Mouse (Mus musculus) liver, adult 2 months (tissue): ENCODE data around the gene Rps6kb2.
"Not testable (repeated sequence)": the region's sequence is repeated elsewhere in the genome, so short reads cannot be mapped to it uniquely, and the experiment has no call there.

Experiments
- CTCF ChIP-seq: fragments of 200-500 bp; IDR thresholded peaks from 2 replicates; pipeline ENCODE4 v1.5.1; 2011; ENCODE audit warnings: low read depth, low read length, control low read depth
- POLR2A ChIP-seq: fragments of 200-500 bp; IDR thresholded peaks from 2 replicates; pipeline ENCODE4 v1.6.1; 2011; ENCODE audit warnings: low read length, control low read depth; ENCODE audit not compliant: insufficient read depth; ENCODE audit errors: extremely low read depth

DNA sequence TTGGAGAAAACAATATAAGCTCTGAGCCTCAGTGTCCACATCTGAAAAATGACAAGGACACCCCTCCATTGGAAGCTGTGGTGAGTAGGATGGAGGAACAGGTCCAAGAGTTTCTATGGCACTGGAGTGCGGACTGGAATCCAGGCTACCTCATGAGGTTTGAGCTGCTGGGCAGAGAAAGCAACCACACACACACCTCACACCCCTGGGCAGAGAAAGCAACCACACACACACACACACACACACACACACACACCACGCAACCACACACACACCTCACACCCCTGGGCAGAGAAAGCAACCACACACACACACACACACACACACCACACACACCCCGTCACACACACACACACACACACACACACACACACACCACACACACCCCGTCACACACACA, 37.9 kb downstream of the Rps6kb2 start:
- TF ChIP-seq CTCF, POLR2A: not testable (repeated sequence)
